Mouse (Mus musculus): ENCODE data around the gene Gm5751. TPM values are rescaled to one million over a fixed set of nuclear protein-coding genes. Genes with fewer than 3 reads are reported as not detected.

The Gm5751 gene
- not detected for polyA plus RNA-seq (2017; shearing (Covaris generic))

GRCm38 (mm10) chrX:8873953-8874352 is at the start of gene Gm5751:
TSS of gene Gm5751 (plus strand) at chrX:8874253.

DNA sequence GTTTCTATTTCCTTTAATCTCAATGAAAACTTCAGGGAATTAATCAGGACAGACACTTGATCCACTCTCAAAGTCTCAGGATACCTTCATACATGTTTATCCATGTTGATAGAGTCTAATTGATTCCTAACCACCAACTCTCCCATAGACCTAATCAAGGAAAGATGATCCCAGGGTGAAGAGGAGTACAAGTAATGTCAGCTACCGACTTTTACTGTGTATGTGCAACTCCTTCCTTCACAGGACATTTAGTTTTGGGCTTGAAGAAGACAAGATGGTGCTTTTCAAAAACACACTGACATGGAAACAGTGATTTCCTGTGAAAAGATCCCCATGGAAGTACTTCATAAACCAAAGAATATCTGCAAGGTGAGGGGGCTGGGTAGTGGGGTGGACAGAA is 30.4 kb upstream of the Gm5751 start, which contains the start of gene Gm6592:
Gm6592 (plus strand) TSS at position 301 of the 400 bp plus-strand sequence.

GRCm38 (mm10) chrX:8892343-8893155 is 18.5 kb downstream of the Gm5751 start, which contains the start of gene B630019K06Rik:
TSS of gene B630019K06Rik (plus strand) at chrX:8892382.

Other genes starting within 250 kb of the Gm5751 start
- gene Ssxb8, start 183.4 kb upstream of the Gm5751 start, polyA plus RNA-seq (2017; shearing (Covaris generic)), result not detected
- not detected for gene Ssx9, start 125.8 kb upstream of the Gm5751 start, polyA plus RNA-seq (2017; shearing (Covaris generic))
- gene Ssxb5, start 70.6 kb upstream of the Gm5751 start, polyA plus RNA-seq (2017; shearing (Covaris generic)), result not detected
- not detected for gene Gm6592, start 30.3 kb upstream of the Gm5751 start, polyA plus RNA-seq (2017; shearing (Covaris generic))
- 0.42 TPM for gene B630019K06Rik, start 18.1 kb downstream of the Gm5751 start, polyA plus RNA-seq (2017; shearing (Covaris generic))
- gene Fthl17b, start 88.7 kb downstream of the Gm5751 start, polyA plus RNA-seq (2017; shearing (Covaris generic)), result not detected
- not detected for gene Fthl17c, start 102.3 kb downstream of the Gm5751 start, polyA plus RNA-seq (2017; shearing (Covaris generic))
- gene Fthl17d, start 112.5 kb downstream of the Gm5751 start, polyA plus RNA-seq (2017; shearing (Covaris generic)), result not detected
- gene Fthl17e, start 159.2 kb downstream of the Gm5751 start, polyA plus RNA-seq (2017; shearing (Covaris generic)), result not detected
- gene Fthl17f, start 188.8 kb downstream of the Gm5751 start, polyA plus RNA-seq (2017; shearing (Covaris generic)), result not detected
- not detected for gene 4930402K13Rik, start 230.3 kb downstream of the Gm5751 start, polyA plus RNA-seq (2017; shearing (Covaris generic))